Mouse (Mus musculus) megakaryocyte, embryonic 14.5 days (primary cell): ENCODE data around the gene Mrpl1. TPM values are rescaled to one million over a fixed set of nuclear protein-coding genes. Genes with fewer than 3 reads are reported as not detected.

Experiments used
- H3K27me3 ChIP-seq: replicated peaks from 2 replicates; pipeline ENCODE3; 2012; ENCODE audit warnings: inconsistent platforms
- H3K36me3 ChIP-seq: replicated peaks from 2 replicates; pipeline ENCODE3; 2012; ENCODE audit warnings: low read length, inconsistent platforms, mixed read lengths
- H3K4me1 ChIP-seq: 2 replicates; pipeline ENCODE4 v1.6.1; 2012; ENCODE audit warnings: inconsistent platforms
- H3K4me3 ChIP-seq: replicated peaks from 2 replicates; pipeline ENCODE3; 2012; ENCODE audit warnings: moderate library complexity, mild to moderate bottlenecking, inconsistent platforms
- H3K9me3 ChIP-seq: 2 replicates; pipeline ENCODE4 v1.6.1; 2012; ENCODE audit warnings: inconsistent platforms
- FLI1 ChIP-seq: IDR thresholded peaks from 2 replicates; pipeline ENCODE4 v1.6.1; 2012; ENCODE audit warnings: low read length, inconsistent platforms, mixed read lengths
- GATA1 ChIP-seq: IDR thresholded peaks from 3 replicates; pipeline ENCODE4 v1.6.1; 2012; ENCODE audit warnings: mixed read lengths, low read length, inconsistent platforms, borderline replicate concordance
- polyA plus RNA-seq: library from polyadenylated mRNA; stranded (reverse); fragments of >175 nt; gene quantifications from 2 replicates; pipeline ENCODE4 v1.2.3, GENCODE M21; 2012; ENCODE audit warnings: low replicate concordance; ENCODE audit not compliant: insufficient read depth

The Mrpl1 gene
- polyA plus RNA-seq, 1 experiment = 1.1 TPM

DNA sequence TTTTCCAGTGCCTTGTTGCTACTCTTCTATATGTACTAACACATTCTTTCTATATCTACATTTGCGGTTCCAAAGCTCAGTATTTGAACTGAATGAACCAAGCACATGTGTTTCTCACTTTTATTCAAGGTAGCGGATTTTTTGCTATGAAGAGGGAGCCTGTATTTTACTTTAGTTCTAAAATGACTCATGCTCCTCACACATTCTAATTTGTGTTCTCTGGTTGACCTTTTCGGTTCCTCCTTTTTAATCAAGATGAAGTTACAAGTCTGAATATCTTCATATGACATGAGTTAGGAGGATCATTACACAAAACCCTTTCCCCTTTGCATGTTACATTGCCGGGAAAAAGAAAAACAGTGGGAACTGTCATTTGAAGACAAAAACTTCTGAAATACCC is 37.5 kb upstream of the Mrpl1 start:
- Histone ChIP-seq H3K4me3 (no peak overlapping the region), H3K36me3 (peaks cover 1% of the 10 kb centered on the region), H3K9me3 (peaks cover 2% of the 10 kb centered on the region), H3K27me3 (no peaks in the 10 kb centered on the region), H3K4me1 (peaks cover 7% of the 10 kb centered on the region)
- TF ChIP-seq GATA1 (no peak), FLI1 (no peak)

GRCm38 (mm10) chr5:96176121-96176520 is 33.2 kb upstream of the Mrpl1 start:
- TF ChIP-seq FLI1 (no peak), GATA1 (no peak)
- Histone ChIP-seq H3K27me3 (no peaks in the 10 kb centered on the region), H3K9me3 (no peaks in the 10 kb centered on the region), H3K36me3 (no peaks in the 10 kb centered on the region), H3K4me3 (no peak overlapping the region), H3K4me1 (peaks cover 8% of the 10 kb centered on the region)

DNA sequence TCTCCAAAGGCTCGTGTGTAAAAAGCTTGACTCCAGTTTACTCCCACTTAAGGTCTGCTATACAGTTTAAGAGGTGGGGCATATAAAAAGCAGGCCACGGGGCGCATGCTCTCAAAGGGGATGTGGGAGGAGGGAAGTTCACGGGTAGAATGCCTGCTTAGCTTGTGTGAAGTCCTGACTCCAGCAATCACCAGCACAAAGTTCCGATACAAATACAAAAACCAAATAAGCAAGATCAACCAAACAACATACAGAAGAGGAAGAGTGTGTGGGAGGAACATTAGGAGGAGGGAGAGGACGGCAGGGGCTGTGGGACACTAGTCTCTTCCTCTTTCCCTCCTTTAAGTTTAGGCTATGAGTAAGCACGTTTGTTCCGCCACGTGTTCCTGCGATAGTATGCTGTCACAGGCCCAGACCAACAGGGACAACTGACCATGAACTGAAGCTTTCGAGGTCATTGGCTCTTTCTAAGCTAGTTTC is 32.4 kb upstream of the Mrpl1 start:
- peak overlapping the region; percentile 48 for H3K4me3 ChIP-seq
- H3K27me3 ChIP-seq = no peaks in the 10 kb centered on the region
- H3K36me3 ChIP-seq = no peaks in the 10 kb centered on the region
- H3K4me1 ChIP-seq = peaks cover 8% of the 10 kb centered on the region
- no peaks in the 10 kb centered on the region for H3K9me3 ChIP-seq
- TF ChIP-seq GATA1 (no peak), FLI1 (no peak)

GRCm38 (mm10) chr5:96183211-96183610 is 26.1 kb upstream of the Mrpl1 start:
- Histone ChIP-seq H3K4me3 (no peak overlapping the region), H3K4me1 (no peaks in the 10 kb centered on the region; the same call in 1 of the 2 replicates), H3K27me3 (peaks cover 3% of the 10 kb centered on the region), H3K36me3 (no peaks in the 10 kb centered on the region), H3K9me3 (no peaks in the 10 kb centered on the region)
- TF ChIP-seq GATA1 (no peak), FLI1 (no peak)

DNA sequence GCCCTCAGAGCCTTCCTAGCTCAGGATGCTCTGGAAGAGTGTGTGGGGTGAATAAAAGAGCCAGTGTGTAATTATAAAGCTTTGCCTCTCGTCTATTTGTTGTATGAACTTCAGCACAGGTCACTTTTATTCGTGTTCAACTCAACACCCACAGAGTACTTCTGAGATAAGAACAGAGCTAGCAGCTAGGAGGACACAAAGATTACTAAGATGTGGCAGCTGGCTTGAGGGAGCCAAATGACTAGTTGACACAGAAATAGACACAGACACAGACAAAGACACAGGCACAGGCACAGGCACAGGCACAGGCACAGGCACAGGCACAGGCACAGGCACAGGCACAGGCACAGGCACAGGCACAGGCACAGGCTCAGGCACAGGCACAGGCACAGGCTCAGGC is 25.3 kb upstream of the Mrpl1 start:
- TF ChIP-seq GATA1 = no peak
- no peak for TF ChIP-seq FLI1
- Histone ChIP-seq H3K27me3 (peaks cover 4% of the 10 kb centered on the region), H3K4me3 (no peak overlapping the region), H3K9me3 (no peaks in the 10 kb centered on the region), H3K4me1 (no peaks in the 10 kb centered on the region; the same call in 1 of the 2 replicates), H3K36me3 (no peaks in the 10 kb centered on the region)

DNA sequence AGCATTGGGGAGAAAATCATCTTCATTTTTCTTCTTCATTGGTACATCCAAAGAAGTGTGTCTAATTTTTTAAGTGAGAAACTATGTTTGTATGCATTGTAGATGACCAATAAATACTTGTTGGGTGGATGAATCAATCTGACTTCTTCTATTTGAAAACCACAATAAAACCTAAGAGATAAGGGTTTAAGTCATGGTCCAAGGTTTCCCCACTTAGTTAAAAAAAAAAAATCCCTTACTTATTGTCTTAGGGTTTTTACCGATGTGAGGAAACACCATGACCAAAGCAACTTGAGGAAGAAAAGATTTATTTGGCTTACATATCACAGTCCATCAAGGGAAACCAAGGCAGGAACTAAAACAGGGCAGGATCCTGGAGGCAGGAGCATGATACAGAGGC is 19.5 kb upstream of the Mrpl1 start:
- Histone ChIP-seq H3K9me3 (no peaks in the 10 kb centered on the region), H3K4me1 (no peaks in the 10 kb centered on the region), H3K27me3 (peaks cover 6% of the 10 kb centered on the region), H3K4me3 (no peak overlapping the region), H3K36me3 (no peaks in the 10 kb centered on the region)
- TF ChIP-seq FLI1 = no peak

- Histone ChIP-seq H3K36me3 (no peaks in the 10 kb centered on the region), H3K27me3 (peaks cover 6% of the 10 kb centered on the region), H3K4me1 (no peaks in the 10 kb centered on the region), H3K9me3 (no peaks in the 10 kb centered on the region), H3K4me3 (no peak overlapping the region)
- TF ChIP-seq GATA1 (no peak), FLI1 (no peak)
Measured at GRCm38 (mm10) chr5:96191251-96191650, 18.0 kb upstream of the Mrpl1 start.

- H3K9me3 ChIP-seq = no peaks in the 10 kb centered on the region
- TF ChIP-seq GATA1 (no peak), FLI1 (no peak)
- no peaks in the 10 kb centered on the region for H3K36me3 ChIP-seq
- H3K27me3 ChIP-seq = peaks cover 5% of the 10 kb centered on the region
- no peaks in the 10 kb centered on the region for H3K4me1 ChIP-seq
- H3K4me3 ChIP-seq = no peak overlapping the region
Measured at GRCm38 (mm10) chr5:96196547-96197052, 12.7 kb upstream of the Mrpl1 start.

DNA sequence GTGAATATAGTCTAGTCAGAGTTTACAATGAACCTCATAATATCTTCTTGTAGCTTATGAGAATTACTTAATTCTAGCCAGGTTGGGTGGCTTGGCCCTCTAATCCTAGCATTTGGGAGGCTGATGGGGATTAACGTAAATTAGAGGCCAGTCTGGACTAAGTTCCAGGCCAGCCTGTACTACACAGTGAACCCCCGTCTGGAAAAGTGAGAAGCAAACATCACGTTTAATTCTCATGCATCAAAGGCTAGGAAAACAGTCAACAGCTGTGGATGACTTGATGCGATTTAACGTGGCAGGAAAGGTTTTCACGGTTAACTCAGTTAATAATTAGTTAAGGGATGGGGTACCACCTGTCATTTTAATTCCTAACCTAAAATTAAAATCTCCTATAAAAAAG is 11.0 kb upstream of the Mrpl1 start:
- H3K4me3 ChIP-seq = no peak overlapping the region
- no peak for TF ChIP-seq FLI1
- TF ChIP-seq GATA1 = no peak
- H3K4me1 ChIP-seq = no peaks in the 10 kb centered on the region
- peaks cover 5% of the 10 kb centered on the region for H3K27me3 ChIP-seq
- no peaks in the 10 kb centered on the region for H3K9me3 ChIP-seq
- no peaks in the 10 kb centered on the region for H3K36me3 ChIP-seq

DNA sequence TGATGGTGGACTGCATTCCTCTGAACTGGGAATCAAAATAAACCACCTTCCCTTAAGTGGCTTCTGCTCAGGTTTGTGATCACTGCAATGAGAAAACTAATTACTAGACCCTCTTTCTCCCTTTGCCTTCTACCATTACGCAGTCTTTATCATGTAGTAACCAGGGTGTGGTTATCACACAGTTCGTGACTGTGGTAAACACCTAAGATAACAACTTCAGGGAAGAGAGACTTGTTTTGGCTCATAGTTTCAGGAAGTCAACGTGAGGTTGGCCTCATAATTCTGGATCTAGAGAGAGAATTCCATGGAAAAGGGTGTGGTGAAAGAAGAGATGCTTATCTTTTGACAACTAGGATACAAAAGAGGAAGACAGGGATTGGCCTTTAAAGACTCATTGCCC is 9.0 kb upstream of the Mrpl1 start:
- Histone ChIP-seq H3K9me3 (no peaks in the 10 kb centered on the region), H3K4me1 (no peaks in the 10 kb centered on the region), H3K4me3 (no peak overlapping the region), H3K27me3 (peaks cover 4% of the 10 kb centered on the region), H3K36me3 (no peaks in the 10 kb centered on the region)
- TF ChIP-seq GATA1 (no peak), FLI1 (no peak)
